Mouse (Mus musculus): ENCODE results near the gene Atp6v1a.

Gene Atp6v1a

DNA sequence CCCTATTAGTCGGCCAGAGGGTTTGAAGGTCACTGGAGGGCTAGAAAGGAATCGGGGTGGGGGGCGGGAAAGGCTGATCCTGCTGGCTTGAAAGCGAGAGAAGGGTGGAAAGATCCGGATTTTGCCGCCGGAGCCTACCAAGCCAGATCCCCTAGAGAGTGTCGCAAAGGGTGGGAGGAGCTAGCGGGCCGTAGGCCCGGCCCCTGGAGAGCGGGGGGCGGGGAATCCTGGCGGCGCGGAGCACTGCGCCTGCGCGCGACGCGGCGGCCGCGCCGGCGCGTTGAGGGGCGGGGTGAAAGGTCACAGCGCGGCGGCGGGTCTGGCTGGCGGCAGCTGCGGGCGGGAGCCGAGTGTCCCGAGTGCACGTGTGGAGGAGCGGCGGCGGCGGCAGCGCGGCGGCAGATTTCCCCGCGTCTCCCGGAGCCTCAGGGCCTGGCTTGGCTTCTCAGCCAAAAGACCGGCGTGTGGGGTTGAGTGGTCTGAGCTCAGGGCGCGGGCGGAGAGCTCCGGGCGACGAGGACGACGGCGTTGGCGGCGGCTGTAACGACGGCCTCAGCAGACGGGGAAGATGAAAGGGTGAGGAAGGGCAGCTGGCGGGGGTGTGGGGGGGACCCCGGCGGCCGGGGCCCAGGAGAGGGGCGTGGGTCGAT is at the start of gene Atp6v1a, which contains the start of gene Naa50:
Atp6v1a (minus strand) TSS at position 170 of the 650 bp plus-strand sequence.
Naa50 (plus strand) TSS at position 295 of the 650 bp plus-strand sequence.
- DNase-seq: peak; percentile 90

DNA sequence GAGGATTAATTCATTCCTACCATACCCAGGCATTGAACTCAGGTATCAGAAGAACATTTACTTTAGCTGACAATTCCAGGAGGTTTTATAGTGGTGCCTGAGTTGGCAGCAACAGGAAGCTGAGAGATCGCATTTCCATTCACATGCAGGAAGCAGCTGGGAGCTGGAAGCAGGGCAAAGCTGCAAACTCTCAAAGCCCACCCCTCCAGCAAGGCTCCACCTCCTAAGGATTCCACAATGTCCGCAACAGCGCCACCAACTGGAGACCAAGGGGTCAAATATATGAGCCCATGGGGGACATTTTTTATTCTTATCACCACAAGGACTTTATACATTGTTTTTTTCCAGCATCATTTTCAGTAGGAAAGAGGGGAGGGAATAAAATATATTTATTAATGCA is 49.3 kb upstream of the Atp6v1a start:
- no peak for DNase-seq

DNA sequence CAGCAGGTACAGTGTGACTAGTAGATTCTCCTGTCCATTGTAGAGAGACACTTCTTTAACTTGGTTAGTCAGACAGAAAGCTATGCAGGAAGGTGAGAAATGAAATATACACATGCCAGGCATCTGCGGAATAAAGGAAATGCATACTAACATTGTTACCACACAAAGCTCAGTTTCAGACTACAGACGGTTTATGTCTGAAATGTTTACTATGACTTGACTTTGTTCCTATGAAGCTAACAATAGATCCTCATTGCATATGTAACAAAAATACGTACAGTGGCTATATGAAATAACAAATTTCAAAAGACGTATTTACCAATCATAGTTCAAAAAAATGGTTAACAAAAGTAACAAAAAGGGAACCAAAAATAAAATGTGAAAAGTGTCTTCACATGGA is 47.7 kb upstream of the Atp6v1a start:
- no peak for DNase-seq

DNA sequence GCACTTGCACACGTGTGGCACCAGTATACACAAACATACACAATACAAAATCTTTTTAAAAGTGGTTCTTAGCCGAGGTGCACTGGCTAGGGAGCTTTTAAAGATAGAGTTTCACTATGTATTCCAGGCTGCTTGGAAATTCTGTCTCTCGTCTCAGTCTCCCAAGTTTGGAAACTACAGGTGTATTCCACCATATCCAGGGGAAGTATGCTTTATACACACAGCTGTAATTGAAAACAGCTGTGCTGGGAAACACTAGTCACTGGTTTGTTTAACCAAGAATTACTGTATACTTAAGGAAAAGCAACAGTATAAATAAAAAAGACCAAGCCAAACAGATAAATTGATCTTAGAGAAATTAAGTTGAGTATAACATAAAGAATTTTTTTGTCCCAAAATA is 45.3 kb upstream of the Atp6v1a start:
- DNase-seq: no peak

DNA sequence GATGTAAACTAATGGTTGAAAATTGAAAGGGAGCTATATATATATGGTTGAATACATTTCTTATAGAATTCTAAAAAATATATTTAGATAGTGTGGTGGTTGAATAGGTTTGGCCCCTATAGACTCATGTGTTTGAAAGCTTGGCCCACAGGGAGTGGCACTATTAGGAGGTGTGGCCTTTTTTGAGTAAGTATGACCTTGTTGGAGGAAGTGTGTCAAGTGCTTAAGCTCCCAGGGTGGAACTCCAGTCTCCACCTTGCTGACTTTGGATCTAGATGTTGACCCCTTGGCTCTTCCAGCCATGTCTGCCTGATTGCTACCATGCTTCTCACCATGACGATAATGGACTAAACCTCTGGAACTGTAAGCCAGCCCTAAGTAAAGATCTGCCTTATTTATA is 43.1 kb upstream of the Atp6v1a start:
- DNase-seq: no peak

DNA sequence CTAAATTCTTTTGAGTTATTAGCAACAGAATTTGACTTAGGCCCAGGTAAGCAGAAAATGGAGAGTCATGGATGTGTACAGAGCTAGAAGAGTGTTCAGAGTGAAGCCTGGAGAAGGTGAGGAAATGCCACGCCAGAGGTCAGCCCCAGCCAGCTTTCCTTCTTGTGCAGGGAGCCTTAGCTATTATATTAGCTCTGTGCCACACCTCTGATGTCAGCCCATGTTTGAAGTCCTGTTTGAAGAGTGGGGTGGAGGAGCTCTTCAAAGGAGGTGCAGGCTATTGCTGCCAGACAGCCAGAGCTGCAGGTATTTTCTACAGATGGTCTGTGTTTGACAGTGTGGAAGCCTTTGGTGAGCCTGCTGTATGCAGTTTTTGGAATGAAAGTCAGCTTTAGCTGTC is 39.0 kb upstream of the Atp6v1a start:
- DNase-seq: no peak

DNA sequence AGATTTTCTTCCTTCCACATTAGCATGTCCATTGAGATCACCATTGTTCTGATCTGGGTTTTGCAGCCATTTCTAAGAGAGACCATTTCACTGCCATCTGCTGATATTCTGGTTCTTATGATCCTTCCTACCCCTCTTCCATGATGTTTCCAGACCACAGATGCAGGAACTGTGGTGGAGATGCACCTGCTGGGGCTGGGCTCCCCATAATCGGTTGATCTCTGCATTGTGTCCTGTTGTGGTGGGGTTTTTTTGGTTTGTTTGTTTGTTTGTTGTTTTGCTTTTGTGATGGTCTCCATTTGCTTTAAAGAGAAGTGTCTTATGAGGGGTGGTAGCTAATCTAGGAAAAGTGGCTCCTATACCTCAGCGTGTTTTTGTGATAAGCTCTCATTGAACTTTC is 37.0 kb upstream of the Atp6v1a start:
- no peak for DNase-seq

DNA sequence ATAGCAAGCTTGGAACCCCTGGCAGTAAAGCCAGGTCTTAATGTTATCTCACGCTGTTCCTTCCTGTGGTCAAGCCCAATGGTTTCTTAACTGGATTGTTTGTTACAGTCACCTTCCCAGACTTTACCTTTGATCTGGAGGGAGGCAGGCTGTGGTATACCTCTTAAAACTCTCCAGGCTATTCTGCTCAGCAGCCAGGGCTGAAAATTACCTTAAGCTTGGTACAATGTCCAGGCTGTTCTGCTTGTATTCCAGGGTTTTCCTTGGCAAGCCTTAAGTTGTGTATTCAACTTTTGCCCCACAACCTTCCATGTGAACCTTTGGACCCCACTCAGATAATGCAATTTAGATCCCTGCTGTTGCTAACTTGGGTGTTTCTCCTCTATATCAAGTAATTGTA is 35.5 kb upstream of the Atp6v1a start:
- no peak for DNase-seq

DNA sequence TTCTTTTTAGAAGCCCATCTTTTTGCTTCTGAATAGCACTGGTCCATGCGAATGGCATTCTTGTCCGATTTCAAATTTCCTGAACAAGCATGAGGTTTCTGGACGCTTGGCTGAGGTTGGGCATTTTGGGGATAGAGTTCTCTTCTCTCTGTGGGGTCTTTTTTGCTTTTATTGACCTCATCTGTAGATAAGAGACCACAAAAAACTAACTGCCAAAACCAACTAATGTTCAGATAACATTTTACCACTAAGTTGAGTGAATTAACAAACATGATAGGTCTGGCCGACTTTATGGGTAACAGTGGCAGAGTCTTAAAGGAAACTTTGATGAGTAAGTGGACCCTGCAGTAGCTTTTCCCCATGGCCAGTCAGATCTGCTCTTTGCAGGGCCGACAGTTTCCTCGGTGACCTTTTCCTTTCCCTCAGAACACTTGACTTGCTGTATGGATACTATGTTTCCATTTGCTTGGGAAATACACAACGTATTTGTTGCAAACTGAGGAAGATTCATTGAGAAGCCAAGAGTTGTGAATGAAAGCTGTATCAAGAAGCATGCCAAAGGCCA is 34.5 kb upstream of the Atp6v1a start:
- DNase-seq: no peak

DNA sequence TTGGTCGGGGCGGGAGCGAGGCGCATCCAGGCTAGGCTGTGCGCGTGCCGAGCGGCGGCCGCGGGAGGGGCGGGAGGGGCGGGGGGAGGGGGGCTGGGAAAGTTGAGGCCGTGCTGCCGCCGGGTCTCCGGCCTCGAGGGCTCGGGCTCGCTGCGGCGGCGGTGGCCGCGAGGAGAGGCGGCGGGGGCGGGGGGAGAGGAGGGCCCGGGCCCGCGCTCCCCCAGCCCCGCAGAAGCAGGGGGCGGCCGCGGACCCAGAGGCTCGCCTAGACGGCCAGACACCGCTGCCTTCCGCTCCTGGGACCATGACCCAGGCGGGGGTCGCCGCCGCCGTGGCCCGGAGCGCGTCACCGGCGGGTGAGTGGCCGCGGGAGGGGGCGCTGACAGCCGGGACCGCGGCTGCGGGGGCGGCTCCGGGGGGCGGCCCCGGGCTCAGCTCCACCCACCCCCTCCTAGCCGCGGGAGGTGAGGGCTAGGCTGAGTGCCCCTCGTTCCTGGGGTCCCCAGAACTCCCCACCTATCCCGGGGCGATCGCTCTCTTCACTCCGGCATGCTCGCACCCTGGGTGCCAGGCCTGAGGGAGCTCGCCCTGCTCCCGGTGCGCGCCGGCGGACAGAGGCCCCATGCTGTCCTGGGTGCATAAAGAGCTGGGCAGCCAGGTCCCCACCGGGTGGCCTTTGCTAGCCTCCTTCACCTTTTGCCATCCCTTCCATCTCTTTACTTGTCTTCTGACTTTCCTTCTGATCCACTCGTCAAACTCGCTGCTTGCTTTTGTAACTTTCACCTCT is 33.8 kb upstream of the Atp6v1a start, which contains the start of gene Usf3:
Usf3 (plus strand) TSS at position 92 of the 787 bp plus-strand sequence.
- peak; percentile 61 for DNase-seq

DNA sequence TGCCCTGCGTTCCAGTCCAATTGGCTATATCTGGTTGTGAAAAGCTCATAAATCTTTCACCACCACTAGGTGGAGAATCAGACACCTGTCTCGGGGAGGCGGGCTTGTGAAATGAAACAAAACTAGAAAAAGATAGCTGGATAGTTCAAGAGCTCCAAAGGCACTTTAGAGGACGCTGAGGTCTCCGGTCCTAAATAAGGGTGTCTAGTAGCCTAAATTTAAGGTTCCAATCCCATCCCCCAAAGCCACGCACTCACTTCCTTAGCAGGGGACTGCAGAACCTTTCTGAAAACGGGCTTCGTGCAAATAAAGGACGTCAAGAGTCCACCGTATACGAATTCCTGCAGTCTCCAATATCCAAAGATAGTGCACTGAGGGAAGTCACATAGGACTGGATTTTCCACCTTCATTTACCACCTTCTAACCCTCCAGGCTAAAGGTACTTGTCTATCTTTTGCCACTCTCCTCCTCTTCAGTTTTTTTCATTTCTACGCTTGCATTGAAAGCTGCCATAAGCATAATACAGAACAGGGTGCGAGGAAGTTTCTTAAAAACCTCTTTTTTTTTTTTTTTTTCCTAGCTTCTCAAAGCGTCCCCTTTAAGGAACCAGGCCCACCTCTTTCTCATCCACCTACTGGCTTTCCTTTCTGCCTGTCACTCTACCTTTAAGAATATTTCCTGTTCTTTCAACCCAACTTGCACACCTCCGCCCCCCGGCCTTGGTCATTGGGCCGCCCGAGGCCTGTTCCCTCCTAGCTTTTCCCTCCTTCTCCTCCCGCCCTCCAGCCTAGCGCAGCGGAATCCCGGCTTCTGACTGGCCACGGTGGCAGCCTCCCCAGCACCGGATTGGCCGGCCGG is 33.0 kb upstream of the Atp6v1a start:
- peak; percentile 97 for DNase-seq

DNA sequence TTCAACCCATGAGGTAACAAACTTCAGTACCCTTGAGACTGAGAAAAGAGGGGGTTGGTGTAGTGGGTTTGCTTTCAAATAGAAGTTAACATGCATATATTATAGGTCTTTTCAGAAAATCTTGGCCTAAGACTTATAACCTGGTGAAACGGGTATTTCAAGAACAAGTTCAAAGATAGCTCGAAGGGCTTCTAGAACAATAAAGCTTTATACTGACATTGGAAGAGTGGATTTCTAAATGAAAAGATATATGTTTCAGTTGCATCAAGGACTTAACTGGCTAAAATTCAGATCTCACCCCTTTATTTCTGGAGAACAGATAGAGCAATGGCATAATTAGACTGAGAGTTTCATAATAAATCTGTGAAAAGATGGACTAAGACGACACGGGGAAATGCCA is 29.5 kb upstream of the Atp6v1a start:
- DNase-seq: no peak

DNA sequence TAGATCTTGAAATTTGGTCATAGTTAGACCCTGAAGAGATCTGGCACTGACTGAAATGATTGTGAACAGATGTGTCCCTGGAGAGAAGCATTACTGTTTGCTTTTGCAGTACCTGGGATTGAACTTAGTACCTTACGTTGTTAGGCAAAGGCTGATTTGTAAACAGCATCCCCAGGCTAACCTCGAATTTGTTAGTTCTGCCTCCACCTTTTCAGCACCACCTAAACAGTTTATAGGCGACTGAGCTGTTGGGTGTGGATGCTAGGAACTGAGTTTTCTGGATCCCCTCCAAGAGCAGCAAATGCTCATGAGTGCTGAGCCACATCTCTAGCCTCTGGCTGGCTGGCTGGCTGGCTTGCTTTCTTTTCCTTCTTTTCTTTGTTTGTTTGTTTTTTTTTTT is 25.7 kb upstream of the Atp6v1a start:
- no peak for DNase-seq

DNA sequence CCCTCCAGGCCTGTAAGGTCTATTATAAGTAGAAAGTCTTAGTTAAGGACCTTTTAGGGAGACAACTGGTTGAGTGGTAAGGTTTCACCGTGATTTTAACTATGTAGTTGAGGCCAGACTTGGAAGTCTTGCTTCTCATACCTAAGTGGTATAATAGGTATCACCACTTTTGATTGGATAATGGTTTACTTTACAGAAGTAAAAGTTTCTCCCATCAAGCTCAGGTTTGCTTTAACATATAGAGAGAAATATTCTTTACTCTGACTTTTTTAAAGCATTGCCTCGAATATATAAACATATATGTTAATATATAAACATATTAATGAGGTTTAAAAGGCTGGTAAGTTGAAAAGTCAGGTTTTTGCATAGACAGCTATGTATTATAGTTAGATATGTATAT is 24.3 kb upstream of the Atp6v1a start:
- DNase-seq: no peak

DNA sequence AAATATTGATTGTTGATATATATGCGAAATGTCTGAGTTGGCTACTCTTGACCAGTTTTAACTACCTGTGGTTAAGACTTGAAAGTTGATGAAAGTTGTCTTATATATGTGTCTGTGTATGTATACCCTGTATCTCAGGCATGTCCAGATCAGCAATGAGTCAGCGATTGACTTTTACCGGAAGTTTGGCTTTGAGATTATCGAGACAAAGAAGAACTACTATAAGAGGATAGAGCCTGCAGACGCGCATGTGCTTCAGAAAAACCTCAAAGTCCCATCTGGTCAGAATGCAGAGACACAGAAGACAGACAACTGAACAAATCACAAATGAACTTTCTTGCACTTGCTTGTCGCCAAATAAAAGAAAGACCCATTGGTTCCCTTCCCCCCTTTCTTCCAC is 19.8 kb upstream of the Atp6v1a start:
- no peak for DNase-seq

DNA sequence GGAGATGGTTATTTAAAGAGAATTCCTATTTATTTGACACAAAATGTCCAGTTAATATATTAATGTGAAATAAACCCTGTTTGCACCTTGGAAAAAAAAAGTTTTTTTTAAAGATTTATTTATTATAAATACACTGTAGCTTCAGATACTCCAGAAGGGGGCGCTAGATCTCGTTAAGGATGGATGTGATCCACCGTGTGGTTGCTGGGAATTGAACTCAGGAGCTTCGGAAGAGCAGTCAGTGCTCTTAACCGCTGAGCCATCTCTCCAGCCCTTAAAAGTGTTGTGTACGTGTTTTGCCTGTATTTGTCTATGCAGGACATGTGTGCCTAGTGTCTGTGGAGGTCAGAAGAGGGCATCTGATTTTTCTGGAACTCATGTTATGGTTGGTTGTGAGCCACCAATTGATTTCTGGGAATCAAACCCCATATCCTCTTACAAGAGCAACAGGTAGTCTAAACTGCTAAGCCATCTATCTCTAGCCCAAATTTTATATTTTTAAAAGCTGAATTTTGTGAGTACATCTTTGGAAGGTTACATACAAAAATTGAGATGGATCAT is 15.1 kb upstream of the Atp6v1a start:
- no peak for DNase-seq

DNA sequence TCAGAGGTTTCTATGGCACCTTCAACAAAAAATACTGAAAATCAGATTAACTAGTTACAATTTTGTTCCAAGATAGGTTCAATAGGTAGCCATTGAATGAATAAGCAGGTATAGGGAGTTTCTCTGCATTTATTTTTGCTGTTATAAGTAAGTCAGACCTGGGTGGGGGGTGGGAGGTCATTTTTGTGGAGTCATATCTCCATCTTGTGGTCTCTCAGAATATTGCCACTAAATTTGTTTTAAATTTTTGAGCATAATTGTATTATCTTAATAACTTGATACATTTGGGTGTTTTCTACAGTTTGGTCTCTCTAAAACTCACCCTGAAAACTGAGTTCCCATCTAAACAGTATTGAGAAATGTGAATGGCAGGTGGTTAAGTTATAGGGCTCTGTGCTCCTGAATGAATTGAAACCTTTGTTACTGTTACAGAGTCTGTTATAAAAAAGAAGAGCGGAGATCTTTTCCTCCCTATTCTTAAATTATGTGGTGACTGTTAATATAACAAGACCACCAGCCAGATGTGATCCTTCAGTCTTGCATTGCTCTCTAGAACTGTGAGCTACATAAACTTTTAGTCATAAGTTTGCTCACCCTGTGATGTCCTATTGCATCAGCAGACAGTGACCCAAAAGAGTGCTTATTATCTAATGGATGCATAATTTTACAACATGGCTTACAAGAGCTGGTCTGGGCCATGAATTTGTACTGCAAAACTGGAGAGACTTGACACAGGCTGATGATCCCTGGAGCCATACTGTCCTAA is 9.7 kb upstream of the Atp6v1a start:
- no peak for DNase-seq

DNA sequence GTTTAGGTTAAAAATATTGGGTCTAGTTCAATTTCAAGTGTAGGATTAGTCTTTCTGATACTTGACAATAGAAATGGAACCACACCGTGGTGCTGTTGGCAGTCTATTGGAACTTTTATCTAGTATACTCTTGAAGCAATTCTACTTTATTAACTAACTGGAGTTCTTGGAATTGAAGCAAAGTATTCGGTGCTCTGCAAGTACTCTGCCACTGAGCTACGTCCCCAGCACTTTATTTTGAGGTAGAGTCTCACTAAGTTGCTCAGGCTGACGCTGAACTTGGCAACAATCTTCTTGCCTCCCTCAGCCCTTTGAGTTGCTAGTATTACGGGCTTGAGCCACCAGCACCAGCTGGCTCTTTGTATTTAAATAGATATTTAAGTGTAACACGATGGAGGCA is 2.0 kb upstream of the Atp6v1a start:
- DNase-seq: no peak

DNA sequence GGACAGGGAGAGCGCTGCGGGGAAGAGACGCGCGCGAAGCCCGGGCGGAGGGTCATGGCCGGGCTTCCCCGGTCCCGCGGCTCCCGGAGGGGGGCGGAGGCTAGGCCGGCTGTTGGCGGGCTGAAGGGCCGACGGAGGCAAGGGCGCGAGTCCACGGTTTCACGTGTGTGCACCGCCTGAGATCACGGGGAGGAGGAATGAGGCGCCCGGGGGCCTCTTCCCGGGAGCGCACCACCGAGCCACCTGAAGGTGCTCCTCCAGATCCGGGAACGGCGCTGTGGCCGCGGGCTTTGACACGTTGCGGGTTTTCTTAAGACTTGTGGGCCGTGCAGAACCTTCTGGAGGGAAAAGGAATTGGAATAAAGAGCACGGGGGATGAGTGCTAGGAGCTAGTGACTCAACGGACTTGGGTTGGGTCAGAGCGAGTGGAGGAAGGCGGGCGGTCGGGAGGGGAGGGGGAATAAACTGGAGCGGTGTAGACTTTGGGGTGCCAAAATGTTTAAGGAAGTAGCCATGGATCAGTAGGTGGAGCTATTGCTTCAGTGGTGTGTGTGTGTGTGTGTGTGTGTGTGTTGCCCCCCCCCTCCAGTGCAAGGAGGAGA is 782 bp upstream of the Atp6v1a start:
- DNase-seq: peak; percentile 72

DNA sequence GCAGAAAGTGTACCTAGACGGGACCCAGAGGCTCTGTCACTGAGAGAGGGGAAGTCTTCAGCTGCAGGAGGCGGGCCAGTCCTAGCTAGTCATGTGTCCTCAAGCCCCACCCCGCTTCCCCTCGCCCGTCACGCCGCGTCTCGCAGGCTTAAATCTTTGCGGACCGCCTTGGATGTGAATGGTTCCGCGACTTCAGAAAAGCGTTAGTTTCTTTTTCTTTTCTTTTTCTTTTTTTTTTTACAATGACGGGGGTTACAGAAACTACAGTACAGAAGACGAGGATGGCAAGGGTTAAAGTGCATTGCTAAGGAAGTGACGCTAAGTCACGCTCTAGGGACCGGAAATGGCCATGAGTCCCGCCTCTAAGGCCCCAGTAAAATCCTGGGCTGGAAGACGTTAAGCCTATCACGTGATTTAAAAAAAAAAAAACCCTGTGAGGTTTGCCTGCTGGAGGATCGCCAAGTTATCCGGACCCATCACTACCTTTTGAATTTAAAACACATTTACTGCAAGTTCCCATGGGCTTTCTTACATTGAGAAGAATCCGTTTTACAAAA is 448 bp downstream of the Atp6v1a start:
- peak; percentile 87 for DNase-seq

DNA sequence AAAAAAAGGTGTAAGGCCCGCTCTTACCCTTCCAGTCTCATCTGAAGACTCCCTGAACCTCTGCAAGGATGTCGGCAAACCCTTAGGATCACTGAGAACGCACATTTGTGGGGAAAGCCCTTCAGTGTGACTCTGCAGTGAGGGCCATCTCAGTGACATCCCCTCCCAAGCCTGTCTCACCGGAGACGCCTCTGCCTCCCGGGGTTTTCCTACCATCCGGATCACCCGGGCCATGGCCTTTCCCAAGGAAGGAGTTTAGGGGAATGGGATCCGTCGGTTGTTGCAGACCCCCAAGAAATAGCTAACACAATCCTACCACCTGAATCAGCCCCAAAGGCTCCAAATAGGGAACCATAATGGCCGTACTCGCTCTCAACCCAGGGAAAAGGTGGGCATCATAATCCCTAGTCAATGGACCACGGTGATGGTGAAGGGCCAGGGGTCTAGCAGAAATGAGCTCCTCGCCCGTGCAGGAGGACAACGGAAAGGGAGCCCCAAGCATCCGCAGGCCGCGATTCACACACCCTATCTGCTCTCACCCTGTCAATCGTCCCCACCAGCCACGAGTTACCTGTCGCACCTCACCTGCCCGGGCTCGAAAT is 1.0 kb downstream of the Atp6v1a start:
- no peak for DNase-seq
